Mouse (Mus musculus) B cell, adult 2 months (primary cell): ENCODE measurements around the gene C2cd3.
"Not testable (repeated sequence)": the region's sequence is repeated elsewhere in the genome, so short reads cannot be mapped to it uniquely, and the experiment has no call there.

Experiments used
- DNase-seq, 2 experiments: peaks; one replicate each; pipeline ENCODE4 v3.0.0; 2022

Gene C2cd3

DNA sequence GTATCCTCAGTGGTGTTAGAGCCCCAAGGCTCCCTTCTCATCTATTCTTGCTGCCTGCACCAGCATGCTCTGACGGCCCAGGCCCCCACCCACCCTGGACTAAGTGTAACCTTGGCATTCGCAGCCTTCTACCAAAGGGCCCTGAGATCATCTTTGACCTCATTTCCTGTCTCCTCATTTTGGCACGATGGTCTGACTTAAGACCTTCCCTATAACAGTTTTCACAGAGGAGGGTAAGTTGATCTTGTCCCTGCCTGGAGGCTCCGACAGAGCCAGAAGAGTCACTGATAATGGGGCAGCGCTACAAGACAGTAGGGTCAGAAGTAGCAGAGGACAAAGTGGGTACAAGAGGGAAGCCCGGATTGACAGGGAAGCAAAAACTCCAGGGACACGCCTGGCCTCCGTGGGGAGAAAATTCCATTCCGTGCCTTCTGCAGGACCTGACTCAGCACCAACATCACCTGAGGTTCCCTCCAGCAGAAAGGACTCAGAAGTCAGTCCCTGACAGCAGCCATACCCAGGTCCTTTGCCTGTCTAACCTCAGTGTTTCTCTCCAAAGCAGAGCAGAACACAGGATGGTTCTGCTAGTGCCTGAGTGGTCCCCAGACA, 101.9 kb downstream of the C2cd3 start:
- DNase-seq: no peak

DNA sequence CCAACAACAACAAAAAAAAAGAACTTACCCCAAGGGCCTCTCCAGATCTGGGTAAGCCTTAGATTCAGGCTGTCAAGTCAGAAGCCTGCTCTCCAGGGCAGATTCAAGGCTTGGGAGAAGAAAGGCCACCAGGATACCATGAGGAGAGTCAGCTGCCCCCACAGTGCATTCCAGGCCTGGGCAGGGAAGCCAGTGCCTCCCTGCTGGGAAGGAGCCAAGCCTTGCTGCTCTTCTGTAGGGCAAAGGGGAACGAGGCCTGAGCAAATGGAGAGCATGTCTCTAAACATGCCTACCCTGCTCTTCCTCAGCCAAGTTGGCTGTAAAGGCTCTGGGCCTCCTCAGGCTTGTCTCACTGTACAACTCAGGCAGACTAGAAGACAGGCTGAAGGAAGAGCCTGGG, 102.6 kb downstream of the C2cd3 start:
- DNase-seq: no peak

DNA sequence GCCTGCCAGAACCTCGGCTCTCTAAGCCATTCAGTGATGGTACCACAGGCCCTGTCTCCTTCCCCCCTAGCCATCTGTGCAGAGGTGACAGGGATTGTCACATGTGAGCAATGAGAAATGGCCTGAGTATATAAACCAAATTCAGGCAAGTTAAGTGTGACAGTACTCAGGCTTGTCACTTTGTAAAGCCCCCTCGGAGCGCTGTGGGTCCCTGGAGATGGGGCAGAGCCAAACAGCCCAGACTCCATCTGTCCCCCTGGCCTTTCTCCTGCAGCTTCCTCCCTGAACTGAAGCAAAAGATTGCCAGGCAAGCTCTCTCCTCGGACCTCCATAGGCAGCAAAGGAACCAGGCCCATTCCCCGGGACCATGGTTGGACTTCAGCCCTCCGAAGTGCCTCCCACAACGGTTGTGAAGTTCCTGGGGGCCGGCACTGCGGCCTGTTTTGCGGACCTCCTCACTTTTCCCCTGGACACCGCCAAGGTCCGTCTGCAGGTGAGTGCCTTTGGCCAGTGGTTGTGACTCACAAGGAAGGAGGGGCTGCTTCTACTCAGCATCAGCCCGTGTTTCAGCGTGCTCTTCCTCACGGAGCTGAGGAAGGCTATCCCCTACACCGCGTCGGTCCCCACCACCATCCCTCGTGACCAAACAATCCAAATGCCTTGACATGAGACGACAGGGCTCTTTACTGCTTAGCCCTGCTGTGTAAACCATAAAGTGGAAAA, 107.2 kb downstream of the C2cd3 start:
- no peak for DNase-seq

DNA sequence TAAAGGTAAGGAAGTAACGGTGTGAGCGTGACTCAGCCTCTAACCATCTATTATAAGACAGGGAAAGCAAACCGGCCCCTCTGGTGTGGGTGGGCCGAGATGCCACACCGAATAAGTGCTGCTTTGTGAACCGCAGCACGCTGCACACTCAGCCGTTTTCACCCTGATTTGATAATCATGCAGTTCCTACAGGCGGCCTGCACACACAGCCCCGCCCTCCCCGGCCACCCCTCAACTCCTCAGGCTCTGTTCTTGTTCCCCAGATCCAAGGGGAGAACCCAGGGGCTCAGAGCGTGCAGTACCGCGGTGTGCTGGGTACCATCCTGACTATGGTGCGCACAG, 107.8 kb downstream of the C2cd3 start:
- no peak for DNase-seq

- DNase-seq: no peak
Observed at GRCm38 (mm10) chr7:100480175-100480574, 108.1 kb downstream of the C2cd3 start.

- DNase-seq: not testable (repeated sequence)
Observed at GRCm38 (mm10) chr7:100482046-100482445, 110.0 kb downstream of the C2cd3 start.

- no peak for DNase-seq
Observed at GRCm38 (mm10) chr7:100484493-100484892, 112.5 kb downstream of the C2cd3 start.

DNA sequence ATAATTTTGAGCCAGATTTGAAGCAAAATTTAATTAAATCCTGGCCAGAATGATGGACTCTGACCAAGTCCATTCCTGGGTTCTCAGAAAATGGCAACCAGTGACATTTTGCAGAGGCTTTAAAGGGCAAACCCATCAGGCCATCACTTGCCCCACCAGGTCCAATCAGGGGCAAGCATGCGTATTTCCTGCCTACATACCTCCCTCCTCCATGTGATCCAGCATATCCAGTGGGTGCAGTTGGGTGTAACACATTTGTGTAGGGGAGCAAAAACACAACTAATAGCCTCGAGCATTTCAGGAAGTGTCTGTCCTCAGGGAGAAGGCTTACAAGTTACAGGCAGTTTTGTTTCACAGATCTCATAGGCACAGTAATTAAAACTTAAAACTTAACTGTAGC, 115.3 kb downstream of the C2cd3 start:
- DNase-seq: no peak

GRCm38 (mm10) chr7:100488474-100489048, 116.5 kb downstream of the C2cd3 start:
- DNase-seq: no peak

DNA sequence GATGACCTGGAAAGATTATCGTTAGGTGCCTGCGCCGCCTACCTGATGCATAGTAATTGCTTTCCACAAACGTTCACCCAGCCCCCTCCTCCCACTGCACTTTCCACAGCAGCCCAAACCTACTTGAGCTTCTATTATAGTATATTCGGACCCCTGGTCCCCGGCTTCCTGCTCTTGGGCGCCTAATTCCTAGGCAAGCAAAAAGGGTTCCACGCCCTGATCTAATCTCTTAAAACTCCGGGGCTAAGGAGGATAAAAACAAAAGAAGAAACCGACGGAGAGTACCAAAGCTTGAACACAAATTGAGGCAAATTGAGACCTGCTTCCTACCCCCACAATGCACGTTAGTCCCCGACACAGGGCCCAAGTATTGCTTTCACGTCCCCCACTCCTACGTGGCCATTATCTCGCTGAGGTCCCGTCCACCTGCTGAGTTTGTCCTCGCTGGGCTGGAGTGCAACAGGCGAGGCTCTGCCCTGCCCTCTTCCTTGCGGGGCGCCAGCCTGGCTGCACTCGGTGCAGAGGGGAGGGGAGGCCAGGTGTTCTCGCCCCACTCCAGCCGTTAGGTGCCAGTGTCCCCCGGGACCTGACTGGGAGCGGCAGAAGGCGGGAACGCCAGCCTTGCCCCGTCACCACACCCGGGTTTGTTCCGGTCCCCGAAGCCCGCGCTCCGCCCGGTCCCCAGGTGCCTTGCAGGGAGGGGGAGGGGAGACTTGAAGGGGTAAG, 120.5 kb downstream of the C2cd3 start:
- DNase-seq: peak; percentile 34 to 36

- DNase-seq: peak; percentile 99
Observed at GRCm38 (mm10) chr7:100493117-100493483, 121.1 kb downstream of the C2cd3 start, which contains the start of gene Ucp2. Ucp2 (plus strand) TSS chr7:100493337.

- peak; percentile 76 for DNase-seq
Observed at GRCm38 (mm10) chr7:100493484-100494414, 121.7 kb downstream of the C2cd3 start.

DNA sequence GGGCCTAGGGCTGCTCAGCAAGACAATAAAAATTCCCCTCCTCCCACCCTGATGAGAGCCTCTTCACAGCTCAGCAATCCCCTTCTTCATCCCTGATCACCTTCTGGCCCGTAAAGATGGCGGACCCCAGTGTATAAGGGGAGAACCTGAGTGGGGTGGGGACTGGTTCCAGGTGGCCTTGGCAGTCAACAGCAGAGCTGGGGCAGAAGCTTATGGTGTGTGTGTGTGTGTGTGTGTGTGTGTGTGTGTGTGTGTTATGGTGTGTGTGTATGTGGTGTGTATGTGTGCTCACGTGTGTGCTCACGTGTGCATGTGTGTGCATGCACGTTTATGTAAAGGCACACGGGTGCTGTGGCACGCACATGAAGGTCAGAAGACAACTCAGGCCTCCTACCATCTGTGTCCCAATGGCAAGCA, 122.4 kb downstream of the C2cd3 start:
- DNase-seq: peak; percentile 64 to 68

DNA sequence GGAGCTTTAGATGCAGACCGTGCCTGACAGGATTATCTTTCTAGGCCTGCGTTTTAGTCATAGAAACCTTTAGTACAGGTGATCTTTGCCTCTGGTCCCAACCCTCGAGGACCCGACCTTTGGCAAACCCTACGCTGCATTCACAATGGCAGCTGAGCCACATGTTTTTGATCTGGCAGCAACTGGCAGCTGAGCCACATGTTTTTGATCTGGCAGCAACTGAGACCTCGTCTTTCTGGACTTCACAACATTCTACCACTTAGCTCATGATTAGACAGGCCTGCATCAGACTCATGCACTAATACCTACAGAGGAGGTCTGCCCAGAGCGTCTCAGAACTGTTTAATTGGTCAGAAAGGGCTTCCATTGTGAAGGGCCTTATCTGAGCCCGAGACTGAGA, 123.0 kb downstream of the C2cd3 start:
- peak in 1 of 2 experiments; percentile 39 for DNase-seq

- DNase-seq: peak; percentile 86 to 90
Observed at GRCm38 (mm10) chr7:100495581-100496251, 123.7 kb downstream of the C2cd3 start.

GRCm38 (mm10) chr7:100496371-100496770, 124.3 kb downstream of the C2cd3 start:
- DNase-seq: no peak

DNA sequence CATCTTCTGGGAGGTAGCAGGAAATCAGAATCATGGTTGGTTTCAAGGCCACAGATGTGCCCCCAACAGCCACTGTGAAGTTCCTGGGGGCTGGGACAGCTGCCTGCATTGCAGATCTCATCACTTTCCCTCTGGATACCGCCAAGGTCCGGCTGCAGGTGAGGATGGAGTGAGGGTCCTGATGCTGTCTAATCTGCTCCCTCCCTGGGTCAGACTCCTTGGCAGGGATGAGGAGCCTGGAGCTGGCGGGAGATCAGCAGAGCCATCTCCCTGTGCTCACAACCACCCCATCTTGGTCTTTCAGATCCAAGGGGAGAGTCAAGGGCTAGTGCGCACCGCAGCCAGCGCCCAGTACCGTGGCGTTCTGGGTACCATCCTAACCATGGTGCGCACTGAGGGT, 124.8 kb downstream of the C2cd3 start:
- DNase-seq: no peak

DNA sequence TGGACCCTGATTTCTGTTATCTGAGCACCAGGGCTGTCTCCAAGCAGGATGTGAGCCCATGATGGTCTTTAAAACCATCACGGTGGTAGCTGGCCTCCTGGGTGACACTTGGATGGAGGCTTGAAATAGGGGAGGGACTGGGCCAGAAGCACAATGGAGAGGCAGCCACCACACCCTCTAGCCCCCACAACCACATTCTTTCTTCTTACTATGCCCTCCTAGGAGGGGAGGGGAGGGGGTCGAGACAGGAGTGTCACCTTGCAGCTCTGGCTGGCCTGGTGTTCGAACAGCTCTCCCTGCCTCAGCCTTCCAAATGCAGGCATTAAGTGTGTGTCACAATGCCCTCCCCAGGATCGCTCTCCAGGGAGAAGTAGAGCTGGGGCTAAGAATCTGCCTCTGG, 125.4 kb downstream of the C2cd3 start:
- DNase-seq: no peak

GRCm38 (mm10) chr7:100497982-100498381, 125.9 kb downstream of the C2cd3 start:
- DNase-seq: no peak

DNA sequence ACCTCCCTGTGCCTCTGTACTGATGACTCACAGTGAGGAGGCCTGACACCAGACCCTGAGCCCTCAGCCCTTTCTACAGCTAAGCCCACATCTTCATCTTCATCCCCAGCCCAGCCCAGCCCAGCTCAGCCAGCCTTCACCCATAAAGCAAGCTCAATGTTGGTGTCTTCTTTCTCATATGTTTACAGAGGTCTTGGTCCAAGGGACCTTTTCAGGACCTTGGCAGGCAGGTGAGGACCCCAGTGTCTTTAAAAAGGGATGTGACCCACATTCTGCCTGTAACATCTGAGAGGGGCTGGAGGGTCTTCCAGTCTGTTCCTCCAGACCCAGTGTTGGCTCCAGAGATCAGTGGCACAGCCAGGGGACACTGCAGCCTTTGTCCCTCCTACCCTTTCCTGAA, 127.4 kb downstream of the C2cd3 start:
- no peak for DNase-seq

DNA sequence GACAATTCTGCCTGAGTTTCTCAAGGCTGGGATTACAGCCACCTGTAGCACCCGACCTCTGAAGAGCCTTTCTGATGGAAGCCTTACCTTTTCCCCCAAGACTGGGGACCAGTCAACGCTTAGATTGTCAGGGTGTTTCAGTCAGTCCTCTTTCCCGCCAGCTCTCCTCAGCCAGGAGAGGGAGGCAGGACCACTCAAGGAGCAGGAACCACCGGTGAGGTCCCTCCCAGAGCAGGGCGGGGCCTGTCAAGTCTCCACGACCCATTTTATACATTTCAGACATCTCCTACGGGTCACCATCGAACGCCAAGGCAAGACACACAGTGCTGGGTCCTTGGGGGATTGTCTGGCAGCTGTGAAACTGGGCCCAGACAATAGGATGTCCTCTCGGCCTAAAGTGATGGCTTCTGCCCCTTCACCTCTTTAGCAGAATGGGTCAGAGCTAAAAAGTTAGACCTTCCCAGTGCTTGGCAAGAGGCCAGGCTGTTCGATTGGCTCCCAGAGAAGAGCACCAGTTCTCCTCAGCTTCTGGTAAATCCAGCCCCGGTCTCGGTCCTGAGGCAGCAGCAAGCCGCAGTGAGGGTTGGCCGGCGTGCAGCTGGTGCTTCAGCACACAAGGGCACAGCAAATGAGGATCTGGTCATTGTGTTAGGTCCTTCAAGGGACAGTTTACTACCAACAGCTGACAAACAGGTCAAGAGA, 128.4 kb downstream of the C2cd3 start:
- peak in 1 of 2 experiments; percentile 32 for DNase-seq
